Mouse (Mus musculus): ENCODE data around the gene A930033H14Rik.

A930033H14Rik gene

GRCm38 (mm10) chr10:69237185-69237584, 24.3 kb upstream of the A930033H14Rik start:
- no peak for DNase-seq (ENCODE audit: low read depth, low spot score)

- no peak for DNase-seq (ENCODE audit: low read depth, low spot score)
Measured at GRCm38 (mm10) chr10:69225951-69226350, 13.1 kb upstream of the A930033H14Rik start.

DNA sequence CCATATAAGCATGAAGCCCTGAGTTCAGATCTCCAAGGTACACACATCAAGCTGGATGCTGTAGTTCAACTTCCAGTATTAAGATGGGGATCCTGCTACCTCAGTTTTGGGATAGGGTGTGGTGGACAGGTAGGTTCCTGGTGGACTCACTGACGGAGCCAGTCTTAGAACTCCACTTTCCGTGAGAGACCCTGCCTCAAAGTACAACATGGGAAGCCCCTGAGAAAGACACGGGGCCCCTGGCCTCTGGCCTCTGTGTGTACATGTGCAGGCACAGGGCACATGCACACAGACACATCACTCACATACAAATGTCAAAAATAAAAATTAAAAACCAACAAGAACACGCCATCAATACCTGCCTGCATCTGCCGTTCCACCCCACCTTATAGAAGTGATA, 12.6 kb upstream of the A930033H14Rik start:
- DNase-seq (ENCODE audit: low read depth, low spot score), result no peak

GRCm38 (mm10) chr10:69224276-69224675, 11.4 kb upstream of the A930033H14Rik start:
- no peak for DNase-seq (ENCODE audit: low read depth, low spot score)

DNA sequence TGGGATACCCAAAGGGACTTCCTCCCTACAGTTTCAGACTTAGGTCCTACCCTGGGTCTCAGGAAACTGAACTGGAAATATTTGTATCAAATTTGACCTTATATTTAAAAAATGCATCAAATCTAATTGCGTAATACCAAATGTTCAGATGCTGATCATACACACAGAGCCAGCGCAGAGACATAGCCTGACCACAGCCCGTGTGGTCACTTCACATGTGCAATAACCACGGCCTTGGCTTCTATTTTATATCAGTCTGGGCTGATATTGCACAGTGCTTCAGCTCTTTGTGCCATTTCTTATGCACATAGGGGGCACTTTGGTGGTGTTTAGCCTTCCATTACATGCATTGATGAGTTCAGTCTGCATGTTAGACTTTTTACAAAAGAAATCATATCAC, 10.3 kb upstream of the A930033H14Rik start:
- DNase-seq (ENCODE audit: low read depth, low spot score), result no peak

DNA sequence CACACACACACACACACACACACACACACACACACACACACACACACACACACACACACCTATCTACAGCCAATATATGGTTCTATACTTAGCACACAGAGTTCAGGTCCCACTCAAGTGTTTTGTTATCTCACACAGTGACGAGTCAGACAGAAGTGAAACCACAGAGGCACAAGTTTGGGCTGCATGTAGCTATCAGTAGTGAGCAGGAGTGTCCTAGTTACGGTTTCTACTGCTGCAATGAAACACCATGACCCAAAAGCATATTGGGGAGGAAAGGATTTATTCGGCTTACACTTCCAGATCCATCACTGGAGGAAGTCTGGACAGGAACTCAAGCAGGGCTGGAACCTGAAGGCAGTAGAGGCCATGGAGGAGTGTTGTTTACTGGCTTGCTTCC, 9.1 kb upstream of the A930033H14Rik start:
- DNase-seq (ENCODE audit: low read depth, low spot score), result no peak

DNA sequence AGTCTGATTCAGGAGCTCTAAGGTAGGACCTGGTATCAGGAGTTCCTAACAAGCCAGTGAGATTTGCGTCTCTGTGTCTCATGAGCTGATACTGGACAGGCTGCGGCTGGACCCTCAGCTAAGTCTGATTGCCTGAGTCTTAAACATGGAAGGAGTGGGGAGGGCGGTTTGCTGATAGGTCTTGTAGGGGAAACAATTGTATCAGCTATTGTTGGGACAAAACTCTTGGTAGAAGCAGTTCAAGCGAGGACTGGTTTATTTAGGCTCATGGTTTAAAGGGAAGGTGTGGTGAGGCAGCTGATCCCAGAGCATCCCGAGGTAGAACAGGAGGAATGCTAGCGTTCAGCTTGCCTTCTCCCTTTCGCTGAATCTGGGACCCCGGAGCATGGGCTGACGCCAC, 8.2 kb upstream of the A930033H14Rik start:
- DNase-seq (ENCODE audit: low read depth, low spot score), result no peak

DNA sequence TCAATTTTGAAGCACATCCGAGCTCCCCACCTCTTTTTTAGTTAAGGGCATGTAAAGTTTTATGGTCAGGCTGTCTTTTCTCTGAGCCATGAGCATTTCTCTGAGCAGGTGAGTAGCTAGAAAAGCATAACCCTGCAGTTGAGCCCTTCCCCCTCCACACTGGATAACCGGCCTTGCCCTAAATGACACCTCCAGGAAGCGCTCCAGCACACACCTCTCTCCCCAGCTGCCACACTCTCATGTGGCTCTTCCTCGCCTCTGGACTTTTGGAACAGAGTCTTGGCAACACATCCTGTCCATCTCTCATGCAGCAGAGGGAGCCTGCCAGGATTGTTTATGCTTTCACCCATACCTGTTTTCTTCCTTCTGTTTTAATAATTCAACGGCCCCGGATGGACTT, 7.4 kb upstream of the A930033H14Rik start:
- no peak for DNase-seq (ENCODE audit: low read depth, low spot score)

DNA sequence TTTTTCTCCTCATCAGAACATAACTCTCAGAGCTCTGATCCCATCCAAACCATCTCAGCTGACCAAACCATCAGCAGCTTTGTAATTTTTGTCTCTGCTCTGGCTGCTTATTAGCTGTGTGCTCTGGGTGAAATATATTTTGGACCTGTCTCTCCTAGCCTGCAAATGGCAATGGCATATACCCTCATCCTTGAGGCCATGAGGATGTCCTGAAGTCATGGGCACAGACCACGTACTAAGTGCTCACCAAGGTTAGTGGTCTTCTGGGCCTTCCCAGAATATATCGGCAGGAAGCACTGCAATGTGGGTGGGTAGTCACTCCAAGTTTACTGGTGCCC, 6.4 kb upstream of the A930033H14Rik start:
- DNase-seq (ENCODE audit: low read depth, low spot score), result no peak

GRCm38 (mm10) chr10:69218458-69219288, 5.8 kb upstream of the A930033H14Rik start:
- no peak for DNase-seq (ENCODE audit: low read depth, low spot score)

DNA sequence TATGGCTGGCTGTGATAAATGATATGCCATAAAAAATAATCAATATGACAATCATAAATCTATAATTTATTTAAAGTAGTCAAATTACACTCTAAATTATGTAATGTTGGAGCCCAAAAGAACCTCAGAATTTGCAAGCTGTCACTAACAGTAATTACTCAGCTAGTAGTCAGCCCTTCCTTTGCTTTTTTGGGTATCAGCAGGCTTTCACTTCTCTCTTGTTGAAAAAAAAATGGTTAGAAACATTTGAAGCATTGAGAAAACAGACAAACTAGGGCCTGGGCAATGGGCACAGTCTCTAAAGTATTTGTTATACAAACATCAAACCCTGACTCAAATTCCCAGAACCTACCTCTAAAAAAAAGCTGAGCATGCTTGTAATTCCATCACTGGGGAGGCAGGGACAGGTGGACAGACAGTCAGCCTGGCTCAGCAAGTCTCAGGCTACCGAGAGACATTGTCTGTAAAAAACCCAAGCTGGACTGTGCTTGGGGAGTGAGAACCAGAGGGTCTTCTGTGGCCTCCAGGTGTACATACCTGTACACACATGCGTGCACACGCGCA, 4.3 kb upstream of the A930033H14Rik start:
- no peak for DNase-seq (ENCODE audit: low read depth, low spot score)

GRCm38 (mm10) chr10:69213986-69214385, 1.1 kb upstream of the A930033H14Rik start:
- DNase-seq (ENCODE audit: low read depth, low spot score), result peak; percentile 42

DNA sequence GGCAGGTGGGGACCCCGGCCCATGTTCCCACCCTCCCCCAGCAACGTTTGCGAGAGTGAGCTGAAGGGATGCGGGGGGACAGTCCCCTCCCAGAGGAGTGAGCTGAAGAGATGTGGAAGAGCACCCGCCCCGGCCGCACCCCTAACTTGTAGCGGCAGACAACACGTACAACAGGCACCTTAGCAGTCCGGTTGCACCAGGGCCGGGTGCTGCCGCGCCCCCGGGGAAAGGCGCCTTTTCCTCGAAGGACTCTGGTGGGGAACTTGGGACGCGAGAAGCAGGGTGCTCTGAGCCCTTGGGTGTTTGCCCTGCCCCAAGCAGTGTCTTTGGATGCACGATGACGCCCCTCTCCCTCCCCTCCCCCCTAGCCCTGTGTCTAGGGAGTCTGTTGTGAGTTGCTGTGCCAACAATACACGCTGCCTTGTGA, 566 bp upstream of the A930033H14Rik start:
- DNase-seq (ENCODE audit: low read depth, low spot score), result no peak

GRCm38 (mm10) chr10:69211976-69212375, 922 bp downstream of the A930033H14Rik start:
- DNase-seq (ENCODE audit: low read depth, low spot score), result peak; percentile 43

DNA sequence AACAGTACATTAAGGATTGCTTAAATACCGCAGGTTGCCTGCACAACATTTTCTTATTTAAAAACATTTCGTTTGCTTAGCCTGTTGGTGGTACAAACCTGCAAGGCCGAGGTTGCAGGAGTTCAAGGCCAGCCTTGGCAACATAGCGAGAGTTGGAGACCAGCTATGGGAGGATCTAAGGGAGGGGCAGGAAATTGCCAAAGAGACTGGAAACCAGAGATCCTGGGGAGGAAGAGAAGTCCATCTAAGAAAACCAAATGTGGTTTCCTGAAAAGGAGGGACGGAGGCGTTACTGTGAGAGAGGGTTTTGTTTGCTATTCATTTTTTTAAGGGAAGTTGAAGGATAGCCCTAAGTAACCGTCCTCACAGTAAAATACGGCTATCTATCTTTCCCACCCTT, 1.3 kb downstream of the A930033H14Rik start:
- DNase-seq (ENCODE audit: low read depth, low spot score), result peak; percentile 20

DNA sequence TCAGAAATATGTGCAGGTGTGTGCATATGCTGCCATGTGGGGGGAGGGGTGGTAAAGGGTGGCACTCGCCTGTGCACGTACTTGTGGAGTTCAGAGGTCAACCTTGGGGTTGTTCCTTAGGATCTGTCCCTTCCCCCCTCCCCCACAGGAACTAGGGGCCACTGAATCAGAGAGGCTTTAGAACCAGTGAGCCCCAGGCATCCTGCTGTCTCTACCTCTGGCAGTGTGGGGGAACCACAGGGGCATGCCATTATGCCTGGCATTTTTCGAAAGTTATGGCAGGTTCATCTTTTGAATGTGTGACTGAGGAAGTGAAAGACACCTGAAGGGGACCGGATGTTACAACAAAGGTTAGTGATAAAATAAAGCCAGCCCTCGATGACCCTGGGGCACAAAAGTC, 2.2 kb downstream of the A930033H14Rik start:
- no peak for DNase-seq (ENCODE audit: low read depth, low spot score)

DNA sequence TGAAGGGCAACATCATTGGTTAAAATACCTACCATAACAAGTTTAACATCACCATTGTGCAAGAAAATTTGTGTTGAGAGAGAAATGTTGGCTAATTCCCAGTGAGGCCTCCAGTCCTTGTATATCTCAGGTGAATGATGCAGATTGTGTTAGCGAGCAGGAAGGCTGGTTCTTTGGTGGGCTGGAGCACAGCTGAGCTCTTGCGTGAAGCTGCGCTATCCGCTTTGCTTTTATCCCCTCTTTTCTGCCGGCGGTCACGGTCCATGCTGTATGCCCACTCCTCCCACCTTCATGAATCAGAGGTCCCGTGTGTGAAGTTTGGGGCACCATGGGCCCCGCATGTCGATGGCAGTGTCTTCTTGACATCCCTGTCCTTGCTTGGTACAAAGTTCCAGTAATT, 2.9 kb downstream of the A930033H14Rik start:
- no peak for DNase-seq (ENCODE audit: low read depth, low spot score)

DNA sequence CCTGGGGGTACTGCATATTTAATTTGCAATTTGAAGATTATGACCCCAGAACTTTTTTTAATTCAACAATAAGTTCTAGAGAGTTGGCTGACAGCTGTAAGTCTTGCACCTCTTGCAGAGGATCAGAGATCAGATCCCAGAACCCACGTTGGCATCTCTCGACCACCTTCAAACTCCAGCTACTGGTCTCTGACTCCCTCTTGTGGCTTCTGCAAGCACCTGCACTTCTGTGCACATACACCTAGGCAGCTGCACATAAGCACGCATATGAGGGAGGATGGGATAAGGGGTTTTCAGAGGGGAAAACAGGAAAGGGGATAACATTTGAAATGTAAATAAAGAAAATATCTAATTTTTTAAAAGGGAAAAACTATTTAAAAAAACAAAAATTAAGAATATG, 4.2 kb downstream of the A930033H14Rik start:
- no peak for DNase-seq (ENCODE audit: low read depth, low spot score)

DNA sequence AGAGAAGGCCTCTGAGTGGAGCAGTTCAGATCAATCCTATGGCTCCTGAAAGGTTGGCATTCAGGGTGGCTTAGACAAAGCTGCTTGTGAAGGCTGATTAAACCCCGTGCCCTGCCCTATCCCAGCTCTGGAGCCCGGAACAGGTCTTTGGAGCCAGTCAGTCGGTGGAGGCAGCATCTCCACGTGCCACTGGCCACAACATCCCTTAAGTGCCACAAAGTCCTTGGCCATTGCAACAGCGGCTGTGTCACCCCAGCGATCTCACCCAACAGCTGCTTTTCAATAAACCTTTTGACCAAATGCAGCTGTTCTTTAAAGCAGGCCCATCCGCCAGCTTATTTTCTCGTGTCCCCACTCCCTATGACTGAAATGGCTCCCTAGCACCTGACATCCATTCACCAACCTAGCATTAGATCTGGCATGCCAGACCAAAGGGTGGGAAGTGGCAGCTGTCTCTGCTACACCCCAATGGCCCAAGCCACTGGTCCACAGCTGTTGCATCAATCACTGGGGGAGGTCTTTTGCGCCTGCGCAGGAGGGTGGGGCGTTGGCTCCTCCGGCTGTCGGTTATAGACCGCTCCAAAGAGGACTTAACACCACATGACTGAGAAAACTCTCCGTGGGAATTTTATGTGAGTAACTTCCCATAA, 4.8 kb downstream of the A930033H14Rik start:
- DNase-seq (ENCODE audit: low read depth, low spot score), result no peak

DNA sequence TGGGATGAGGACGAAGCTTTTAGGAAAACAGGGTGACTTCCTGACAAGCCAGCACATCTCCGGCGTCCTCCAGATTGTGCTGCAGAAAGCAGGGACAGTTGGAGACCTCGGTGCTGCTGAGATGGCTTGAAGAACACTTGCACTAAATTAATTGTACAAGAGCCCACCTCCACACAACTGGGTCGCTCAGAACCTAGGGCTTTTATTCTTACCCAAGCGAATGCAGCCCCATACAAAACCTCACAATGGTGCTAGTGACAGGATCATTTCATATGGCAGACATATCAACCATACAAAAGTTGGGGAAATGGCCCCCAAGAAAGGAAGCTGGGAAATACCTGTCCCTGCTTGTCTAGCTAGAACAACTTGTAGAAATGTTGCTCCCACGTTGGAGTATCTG, 5.4 kb downstream of the A930033H14Rik start:
- DNase-seq (ENCODE audit: low read depth, low spot score), result no peak

- no peak for DNase-seq (ENCODE audit: low read depth, low spot score)
Measured at GRCm38 (mm10) chr10:69206081-69206480, 6.8 kb downstream of the A930033H14Rik start.

- DNase-seq (ENCODE audit: low read depth, low spot score), result no peak
Measured at GRCm38 (mm10) chr10:69204677-69205400, 8.1 kb downstream of the A930033H14Rik start.

Data from brain, adult 2 months (tissue).